Mouse (Mus musculus) limb, embryonic 15.5 days (tissue): ENCODE measurements at regions not wholly inside any gene's neighbourhood (a gene's known extent, or its start where the extent isn't known, plus 50 kb on each side); places are given as distances from the start of the nearest gene placed in this dataset.
A peak's percentile ranks its signal among the peaks of the same experiment; 100 is the strongest.

Source experiments
- ATAC-seq: fragments of 200-750 bp; cut with Nextera tagmentation; 2 replicates; pipeline ENCODE4 v1.8.0; 2017; ENCODE audit warnings: low read depth, moderate TSS enrichment; ENCODE audit not compliant: insufficient number of reproducible peaks, low FRiP score, low TSS enrichment
- H3K27ac ChIP-seq: fragments of 300-500 bp; sonication (generic); 2 replicates; pipeline ENCODE4 v1.5.1; 2015; ENCODE audit warnings: moderate library complexity, mild to moderate bottlenecking, inconsistent platforms
- H3K27me3 ChIP-seq: fragments of 300-500 bp; sonication (generic); 2 replicates; pipeline ENCODE4 v1.6.1; 2015; ENCODE audit warnings: inconsistent platforms
- H3K36me3 ChIP-seq: fragments of 300-500 bp; sonication (generic); 2 replicates; pipeline ENCODE4 v1.6.1; 2015; ENCODE audit warnings: inconsistent platforms
- H3K4me1 ChIP-seq: fragments of 300-500 bp; sonication (generic); 2 replicates; pipeline ENCODE4 v1.6.1; 2015; ENCODE audit warnings: inconsistent platforms
- H3K4me2 ChIP-seq: fragments of 300-500 bp; sonication (generic); 2 replicates; pipeline ENCODE4 v1.6.1; 2015; ENCODE audit warnings: mild to moderate bottlenecking, inconsistent platforms
- H3K4me3 ChIP-seq: fragments of 300-500 bp; sonication (generic); 2 replicates; pipeline ENCODE4 v1.5.1; 2015; ENCODE audit warnings: mild to moderate bottlenecking, inconsistent platforms
- H3K9ac ChIP-seq: fragments of 300-500 bp; sonication (generic); 2 replicates; pipeline ENCODE4 v1.6.1; 2015; ENCODE audit warnings: inconsistent platforms
- H3K9me3 ChIP-seq: fragments of 300-500 bp; sonication (generic); 2 replicates; pipeline ENCODE4 v1.6.1; 2016; ENCODE audit warnings: inconsistent platforms
- WGBS: fragments of 180-500 bp; shearing (Covaris S2); methylation state at CpG from one replicate; pipeline ENCODE4 v1.1.7; 2015; 5-methylcytosine and 5-hydroxymethylcytosine counted together

DNA sequence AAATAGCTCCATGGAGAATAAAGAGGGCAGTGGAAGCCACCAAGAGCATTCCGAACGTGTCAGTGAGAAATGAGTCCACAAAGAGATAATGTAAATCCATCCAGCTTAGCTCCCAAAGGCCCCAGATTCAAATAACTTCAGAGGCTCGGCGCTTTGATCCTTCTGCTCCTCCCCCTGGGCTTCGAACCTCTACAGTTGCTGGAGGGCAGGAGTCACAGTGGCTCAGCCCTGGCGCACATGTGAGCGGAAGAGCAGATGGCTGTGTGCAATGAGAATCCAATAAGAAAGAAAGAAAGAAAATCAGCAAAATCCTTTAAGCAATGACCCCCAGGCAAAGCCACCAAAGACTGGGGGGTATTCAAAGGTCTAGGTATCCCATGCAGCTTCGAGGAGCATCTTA, 109.6 kb downstream of the Dyrk2 start:
- H3K36me3 ChIP-seq, result no peaks in the 10 kb centered on the region
- ATAC-seq, result no peak
- H3K27ac ChIP-seq, result no peak overlapping the region
- H3K9ac ChIP-seq, result no peak overlapping the region
- H3K9me3 ChIP-seq, result no peaks in the 10 kb centered on the region
- WGBS, result 68% methylated on average over 8 of the region's 8 CpGs
- no peak overlapping the region for H3K4me2 ChIP-seq
- H3K27me3 ChIP-seq, result no peaks in the 10 kb centered on the region
- 0 out of 2 replicates have a peak, but pooled peaks cover 2% of the 10 kb centered on the region for H3K4me1 ChIP-seq
- no peak overlapping the region for H3K4me3 ChIP-seq

DNA sequence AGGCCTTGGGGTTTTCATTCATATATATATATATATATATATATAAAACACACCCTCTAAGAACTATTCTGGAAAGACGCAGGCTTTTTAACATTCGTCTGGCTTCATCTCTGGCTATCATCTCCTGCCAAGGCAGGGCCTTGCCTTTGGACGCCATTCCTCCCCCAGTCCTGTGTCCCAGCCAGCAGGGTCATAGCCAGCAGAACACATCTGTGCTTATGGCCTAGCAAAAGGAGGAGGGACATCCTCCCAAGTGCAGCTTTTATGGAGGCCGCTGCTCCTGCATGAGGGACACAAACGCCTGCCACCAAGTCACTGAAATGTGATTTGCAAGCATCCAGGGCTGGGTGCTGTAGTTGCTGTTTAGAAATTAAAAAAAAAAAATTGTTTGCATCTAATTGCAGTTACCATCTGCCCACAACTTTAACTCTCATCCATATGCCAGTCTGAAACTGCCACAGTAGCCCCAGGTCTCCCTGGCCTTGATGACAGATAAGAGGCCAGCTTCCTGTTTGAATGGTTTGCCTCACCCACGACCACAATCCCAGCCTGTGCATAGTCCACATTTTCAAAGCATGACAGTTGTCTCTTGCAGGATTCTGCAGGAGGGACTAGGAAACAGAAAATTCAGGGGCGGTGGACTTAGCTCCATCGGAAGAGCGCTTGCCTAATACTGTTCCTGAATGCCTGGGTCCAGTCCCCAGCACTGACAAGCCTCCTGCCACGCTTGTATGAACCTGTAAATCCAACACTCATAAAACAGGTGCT, 108.7 kb downstream of the Dyrk2 start:
- no peak overlapping the region for H3K4me2 ChIP-seq
- H3K27ac ChIP-seq, result no peak overlapping the region
- H3K4me3 ChIP-seq, result no peak overlapping the region
- 54% methylated on average over 10 of the region's 10 CpGs for WGBS
- H3K9ac ChIP-seq, result no peak overlapping the region
- H3K4me1 ChIP-seq, result 0 out of 2 replicates have a peak, but pooled peaks cover 2% of the 10 kb centered on the region
- ATAC-seq, result peak; percentile 67; the same call in 1 of the 2 replicates
- no peaks in the 10 kb centered on the region for H3K27me3 ChIP-seq
- no peaks in the 10 kb centered on the region for H3K9me3 ChIP-seq
- no peaks in the 10 kb centered on the region for H3K36me3 ChIP-seq

DNA sequence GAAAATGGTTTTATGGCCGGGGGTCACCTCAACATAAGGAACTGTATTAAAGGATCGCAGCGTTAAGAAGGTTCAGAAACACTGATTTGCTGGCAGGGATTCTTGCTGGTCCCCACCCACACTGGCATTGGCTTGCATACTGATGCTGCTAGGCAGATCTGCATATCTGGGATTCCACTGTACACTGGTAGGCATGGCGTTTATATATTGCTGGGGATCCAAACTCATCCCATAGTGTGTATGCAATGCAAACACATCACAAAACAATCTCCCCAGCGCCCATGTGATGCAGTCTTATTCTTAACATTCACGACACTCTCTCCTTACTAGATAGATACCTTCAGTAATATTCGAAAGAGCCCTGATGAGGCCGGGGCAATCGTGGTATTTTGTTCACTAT, 105.0 kb downstream of the Dyrk2 start:
- no peak overlapping the region for H3K4me2 ChIP-seq
- ATAC-seq, result no peak
- 88% methylated on average over 9 of the region's 9 CpGs for WGBS

DNA sequence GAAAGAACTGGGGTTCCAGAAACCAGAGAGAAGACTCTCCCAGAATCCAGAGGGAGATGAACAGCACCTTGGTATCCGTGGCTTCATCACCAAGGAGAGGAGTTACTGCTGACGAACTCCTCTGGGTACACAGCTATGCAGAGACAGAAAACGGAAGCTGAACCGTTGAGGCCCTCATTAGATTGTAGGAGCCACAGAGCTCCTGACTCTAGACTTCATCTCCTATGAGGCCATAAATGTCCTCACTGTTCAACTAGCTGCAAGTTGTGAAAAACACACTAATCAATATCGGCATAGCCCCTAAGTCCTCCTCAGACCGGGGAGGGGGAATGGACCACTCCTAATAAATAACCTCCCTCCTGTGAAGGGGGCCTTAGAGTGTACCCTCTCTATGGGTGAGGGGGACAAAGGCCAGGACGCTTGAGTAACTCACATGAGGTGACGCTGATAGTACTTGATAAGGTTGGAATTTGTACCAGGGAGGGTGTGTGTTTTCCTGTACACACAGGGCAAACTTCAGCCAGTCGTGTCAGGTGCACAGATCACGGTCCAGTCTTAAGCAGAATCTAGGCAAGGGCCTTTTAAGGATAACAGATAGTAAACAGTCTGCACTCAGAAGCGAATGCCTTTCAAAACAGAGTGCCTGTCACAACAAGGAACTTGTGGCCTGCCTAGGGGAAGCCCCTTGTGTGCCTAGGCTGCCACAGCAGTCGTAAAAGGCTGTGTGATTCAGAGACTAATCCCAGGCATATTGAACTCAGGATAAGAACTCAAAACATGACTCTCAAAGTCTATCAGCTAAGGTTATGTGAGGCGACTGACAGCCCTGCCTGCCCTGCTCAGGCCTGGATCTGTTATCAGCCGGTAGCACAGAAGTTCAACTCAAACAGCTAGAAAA, 104.2 kb downstream of the Dyrk2 start:
- Histone ChIP-seq H3K4me3 (no peak overlapping the region), H3K9me3 (no peaks in the 10 kb centered on the region), H3K4me2 (no peak overlapping the region), H3K9ac (no peak overlapping the region), H3K27me3 (0 out of 2 replicates have a peak, but pooled peaks cover 2% of the 10 kb centered on the region), H3K4me1 (no peaks in the 10 kb centered on the region), H3K27ac (no peak overlapping the region), H3K36me3 (no peaks in the 10 kb centered on the region)
- ATAC-seq, result no peak
- WGBS, result 54% methylated on average over 14 of the region's 14 CpGs

More for the DNA sequence above, 105.0 kb downstream of the Dyrk2 start:
- no peak overlapping the region for H3K9ac ChIP-seq
- no peak overlapping the region for H3K27ac ChIP-seq
- H3K36me3 ChIP-seq, result no peaks in the 10 kb centered on the region
- no peaks in the 10 kb centered on the region for H3K9me3 ChIP-seq
- no peak overlapping the region for H3K4me3 ChIP-seq
- 0 out of 2 replicates have a peak, but pooled peaks cover 2% of the 10 kb centered on the region for H3K4me1 ChIP-seq
- H3K27me3 ChIP-seq, result 0 out of 2 replicates have a peak, but pooled peaks cover 1% of the 10 kb centered on the region

DNA sequence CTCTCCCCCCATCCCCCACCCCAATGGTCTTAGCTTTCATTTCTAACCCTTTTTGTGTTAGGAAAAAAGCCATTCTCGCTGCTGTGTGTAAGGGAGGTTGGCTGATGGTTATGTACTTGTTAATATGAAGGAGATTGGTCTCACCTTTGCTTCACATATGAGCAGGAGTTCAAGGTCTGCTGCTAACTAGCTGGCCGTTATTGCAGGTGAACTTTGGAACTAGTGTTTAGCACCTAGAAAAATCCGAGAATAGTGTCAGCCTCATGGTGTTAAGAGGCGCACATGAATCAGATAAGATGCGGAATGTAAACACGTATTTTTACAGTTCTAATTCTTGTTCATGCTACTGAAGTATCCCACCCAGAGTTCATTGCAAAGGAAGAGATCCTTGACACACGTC, 103.2 kb downstream of the Dyrk2 start:
- WGBS, result 79% methylated on average over 7 of the region's 7 CpGs
- H3K9me3 ChIP-seq, result no peaks in the 10 kb centered on the region
- H3K36me3 ChIP-seq, result no peaks in the 10 kb centered on the region
- H3K4me3 ChIP-seq, result no peak overlapping the region
- H3K27me3 ChIP-seq, result 0 out of 2 replicates have a peak, but pooled peaks cover 2% of the 10 kb centered on the region
- no peak overlapping the region for H3K9ac ChIP-seq
- no peaks in the 10 kb centered on the region for H3K4me1 ChIP-seq
- no peak overlapping the region for H3K27ac ChIP-seq
- no peak for ATAC-seq
- no peak overlapping the region for H3K4me2 ChIP-seq

DNA sequence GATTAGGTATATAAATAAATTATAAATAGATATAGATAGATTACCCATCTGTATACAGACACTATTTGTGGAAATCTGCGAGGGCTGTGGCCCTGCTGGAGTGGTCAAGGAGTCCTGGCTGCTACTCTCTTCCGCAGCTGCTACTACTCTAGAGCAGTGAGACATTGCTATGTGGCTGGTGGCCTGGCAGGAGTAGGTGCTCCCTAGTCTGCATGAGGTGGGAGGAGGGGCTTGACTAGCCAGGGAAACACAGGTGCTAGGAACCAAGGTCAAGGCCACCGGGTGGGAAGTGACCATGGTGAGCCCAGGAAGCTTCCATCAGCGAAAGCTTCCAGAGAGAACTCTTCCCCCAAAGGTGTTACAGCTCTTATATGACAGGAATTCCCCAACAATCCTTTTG, 100.3 kb downstream of the Dyrk2 start:
- H3K27me3 ChIP-seq, result 0 out of 2 replicates have a peak, but pooled peaks cover 2% of the 10 kb centered on the region
- 87% methylated on average over 4 of the region's 4 CpGs for WGBS
- H3K4me1 ChIP-seq, result no peaks in the 10 kb centered on the region
- no peaks in the 10 kb centered on the region for H3K36me3 ChIP-seq
- no peaks in the 10 kb centered on the region for H3K9me3 ChIP-seq
- H3K4me2 ChIP-seq, result no peak overlapping the region
- no peak for ATAC-seq
- no peak overlapping the region for H3K9ac ChIP-seq
- no peak overlapping the region for H3K27ac ChIP-seq
- no peak overlapping the region for H3K4me3 ChIP-seq

DNA sequence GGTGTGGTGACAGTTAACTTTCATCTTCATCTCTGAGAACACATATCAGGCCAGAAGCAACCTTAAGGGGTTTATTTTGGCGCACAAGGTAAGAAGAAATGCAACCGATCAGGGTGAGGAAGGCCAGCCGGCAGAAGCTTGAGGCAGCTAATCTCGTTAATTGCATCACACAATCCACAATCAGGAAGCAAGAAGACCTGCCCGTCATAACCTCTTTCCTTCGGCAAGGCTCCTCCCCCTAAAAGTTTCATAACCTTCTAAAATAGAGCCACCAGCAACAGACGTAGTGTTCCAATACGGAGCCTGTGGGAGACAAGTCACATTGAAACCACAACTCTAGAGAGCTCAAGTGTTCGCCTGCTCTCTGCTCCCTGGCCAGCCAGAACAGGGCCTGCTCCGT, 91.4 kb downstream of the Dyrk2 start:
- no peak for ATAC-seq
- no peaks in the 10 kb centered on the region for H3K4me1 ChIP-seq
- H3K4me2 ChIP-seq, result no peak overlapping the region
- H3K36me3 ChIP-seq, result no peaks in the 10 kb centered on the region
- H3K9ac ChIP-seq, result no peak overlapping the region
- H3K27me3 ChIP-seq, result no peaks in the 10 kb centered on the region
- H3K4me3 ChIP-seq, result no peak overlapping the region
- H3K27ac ChIP-seq, result no peak overlapping the region
- 92% methylated on average over 10 of the region's 10 CpGs for WGBS
- no peaks in the 10 kb centered on the region for H3K9me3 ChIP-seq

DNA sequence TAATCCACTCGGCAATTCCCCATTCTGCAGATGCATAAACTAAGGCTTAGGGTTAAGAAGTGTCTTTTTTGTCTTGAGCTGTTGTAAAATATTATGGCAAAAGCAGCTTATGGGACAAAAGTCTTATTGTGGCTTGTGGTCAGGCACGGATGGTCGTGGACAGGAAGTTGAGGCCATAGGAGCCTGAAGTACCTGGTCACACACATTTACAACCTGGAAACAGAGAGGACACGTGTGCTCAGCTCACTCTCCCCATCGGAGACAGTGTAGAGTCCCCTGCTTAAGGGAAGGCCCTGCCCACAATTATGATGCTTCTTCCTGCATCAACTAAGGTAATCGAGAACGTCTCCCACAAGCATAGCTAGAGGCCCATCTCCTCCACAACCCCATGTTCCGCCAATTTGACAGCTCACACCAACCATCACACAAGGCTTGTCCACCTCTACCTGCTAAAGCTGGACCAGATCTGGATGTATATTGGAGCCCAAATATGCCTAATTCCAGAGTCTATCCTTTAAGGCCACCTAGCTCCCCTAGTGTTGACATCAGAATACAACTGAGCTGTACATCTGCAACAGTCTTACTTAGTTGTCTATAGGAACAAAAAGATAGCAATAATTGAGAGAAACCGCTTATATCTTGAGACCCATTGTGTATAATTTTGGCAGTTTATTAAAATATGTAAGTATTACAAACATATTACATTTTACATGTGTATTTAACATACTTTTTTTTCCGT, 89.0 kb downstream of the Dyrk2 start:
- Histone ChIP-seq H3K36me3 (no peaks in the 10 kb centered on the region), H3K27ac (no peak overlapping the region), H3K9ac (no peak overlapping the region), H3K4me1 (no peaks in the 10 kb centered on the region), H3K9me3 (no peaks in the 10 kb centered on the region), H3K4me3 (no peak overlapping the region), H3K4me2 (no peak overlapping the region), H3K27me3 (no peaks in the 10 kb centered on the region)
- ATAC-seq, result no peak
- 83% methylated on average over 10 of the region's 10 CpGs for WGBS

DNA sequence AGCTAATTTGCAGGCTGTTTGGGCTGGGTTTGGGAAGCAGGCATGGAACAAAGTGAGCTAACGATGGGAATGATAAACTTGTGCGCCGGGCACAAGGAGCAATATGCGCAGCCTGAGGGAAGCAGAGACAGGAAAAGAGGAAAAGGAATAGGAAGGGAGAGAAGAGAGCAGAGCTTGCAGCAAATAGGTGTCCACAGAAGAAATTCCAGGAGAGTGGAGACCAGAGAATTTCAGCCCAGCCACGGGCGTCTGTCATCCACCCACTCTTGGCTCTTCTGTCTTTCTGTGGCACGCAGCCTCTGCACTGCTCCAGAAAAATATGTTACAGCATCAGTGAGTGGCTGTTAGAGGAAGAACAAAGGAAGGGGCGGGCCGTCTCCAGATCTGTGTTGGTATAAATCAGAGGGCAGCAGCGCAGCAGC, 88.2 kb downstream of the Dyrk2 start:
- Histone ChIP-seq H3K9me3 (no peaks in the 10 kb centered on the region), H3K27me3 (no peaks in the 10 kb centered on the region), H3K4me3 (no peak overlapping the region), H3K4me2 (no peak overlapping the region), H3K36me3 (no peaks in the 10 kb centered on the region), H3K27ac (no peak overlapping the region), H3K9ac (no peak overlapping the region), H3K4me1 (no peaks in the 10 kb centered on the region)
- 59% methylated on average over 10 of the region's 10 CpGs for WGBS
- no peak for ATAC-seq

DNA sequence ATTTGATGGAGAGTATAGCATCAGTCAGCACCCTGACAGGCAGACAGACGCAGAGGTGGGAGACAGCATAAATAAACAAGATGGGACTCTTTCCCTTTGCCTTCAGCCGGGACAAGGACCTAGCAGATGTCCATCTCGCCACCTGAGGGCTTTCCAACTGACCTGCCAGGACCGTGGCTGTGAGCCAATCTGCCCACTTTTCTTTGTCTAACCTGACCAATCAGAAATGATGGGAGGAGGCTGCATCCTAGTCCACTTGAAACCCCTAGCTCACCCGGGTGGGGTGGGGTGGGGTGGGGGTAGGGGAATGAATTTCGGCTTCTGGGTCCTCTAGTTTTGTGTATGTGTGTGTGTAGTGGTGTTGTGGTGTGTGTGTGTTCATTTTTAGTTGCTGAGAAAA, 87.4 kb downstream of the Dyrk2 start:
- H3K27ac ChIP-seq, result no peak overlapping the region
- H3K27me3 ChIP-seq, result no peaks in the 10 kb centered on the region
- no peak for ATAC-seq
- H3K4me3 ChIP-seq, result no peak overlapping the region
- no peaks in the 10 kb centered on the region for H3K9me3 ChIP-seq
- 68% methylated on average over 6 of the region's 6 CpGs for WGBS
- no peak overlapping the region for H3K4me2 ChIP-seq
- H3K4me1 ChIP-seq, result no peaks in the 10 kb centered on the region
- H3K9ac ChIP-seq, result no peak overlapping the region
- H3K36me3 ChIP-seq, result no peaks in the 10 kb centered on the region

DNA sequence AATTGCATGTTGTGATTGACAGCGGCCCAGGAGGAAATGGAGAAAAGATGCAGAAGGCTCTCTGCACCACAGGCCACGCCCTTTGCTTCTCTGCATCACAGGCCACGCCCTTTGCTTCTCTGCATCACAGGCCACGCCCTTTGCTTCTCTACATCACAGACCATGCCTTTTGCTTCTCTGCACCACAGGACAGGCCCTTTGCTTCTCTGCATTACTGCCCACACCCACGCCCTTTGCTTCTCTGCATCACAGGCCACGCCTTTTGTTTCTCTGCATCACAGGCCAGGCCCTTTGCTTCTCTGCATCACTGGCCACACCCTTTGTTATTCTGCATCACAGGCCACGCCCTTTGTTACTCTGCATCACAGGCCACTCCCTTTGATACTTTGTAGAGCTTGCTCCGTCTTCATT, 82.7 kb downstream of the Dyrk2 start:
- Histone ChIP-seq H3K9me3 (no peaks in the 10 kb centered on the region), H3K4me2 (no peak overlapping the region), H3K27me3 (no peaks in the 10 kb centered on the region), H3K27ac (no peak overlapping the region), H3K4me1 (no peaks in the 10 kb centered on the region), H3K36me3 (no peaks in the 10 kb centered on the region), H3K9ac (no peak overlapping the region), H3K4me3 (no peak overlapping the region)
- 91% methylated on average over 8 of the region's 8 CpGs for WGBS
- no peak for ATAC-seq
